In genomic region chr3:32658401-32658800, GRCm38 (mm10) we compare ENCODE assay signal across 14 mouse cellular contexts. TPM values are rescaled to one million over a fixed set of nuclear protein-coding genes. Genes with fewer than 3 reads are reported as not detected.
DNase-seq lines count a peak whose midpoint lies in the region; ATAC-seq and TF ChIP-seq lines count a peak whose summit lies in the region.
"Had no signal": no experiment of that assay in that cellular context is flagged by ENCODE, and none has a peak within 500 bp of the region (broad histone marks: within the 10 kb centered on the region; RNA-seq: fewer than 3 reads in every experiment).

No protein-coding gene starts in this region.

- H3K9ac ChIP-seq in heart, embryonic 16.5 days (ENCODE audit: low read length): peak overlapping the region; percentile 71
- H3K9ac ChIP-seq in heart, postnatal 0 days (replicated peaks; ENCODE audit: low read depth, low read length): no peak overlapping the region
- H3K9ac ChIP-seq in liver, embryonic 11.5 days (ENCODE audit: low read depth, low read length): no peak overlapping the region; the same call in 1 of the 2 replicates
- H3K9ac ChIP-seq: forebrain, embryonic 15.5 days; neural tube, embryonic 13.5 days had no signal

- TF ChIP-seq CTCF in heart, postnatal 0 days (IDR thresholded peaks at IDR 0.05; ENCODE audit: low read depth): no peak
- TF ChIP-seq CTCF in small intestine, adult 2 months (IDR thresholded peaks at IDR 0.05; ENCODE audit: extremely low read depth, insufficient read length, insufficient replicate concordance, low read depth, low read length): no peak

- 0 out of 2 replicates have a peak, but pooled peaks cover 2% of the 10 kb centered on the region for H3K9me3 ChIP-seq in heart, embryonic 16.5 days (replicated peaks; ENCODE audit: control insufficient read depth, low read length)
- no peaks in the 10 kb centered on the region for H3K9me3 ChIP-seq in heart, postnatal 0 days (replicated peaks; ENCODE audit: control insufficient read depth, low read length)
- no peaks in the 10 kb centered on the region for H3K9me3 ChIP-seq in liver, embryonic 11.5 days (ENCODE audit: control insufficient read depth, low read length)
- H3K9me3 ChIP-seq: forebrain, embryonic 15.5 days; limb, embryonic 10.5 days; neural tube, embryonic 13.5 days had no signal

- TF ChIP-seq POLR2A in small intestine, adult 2 months (IDR thresholded peaks at IDR 0.05; ENCODE audit: low read depth, low read length): no peak

- H3K4me2 ChIP-seq in heart, embryonic 16.5 days (ENCODE audit: low read depth, low read length): peak overlapping the region; percentile 74
- H3K4me2 ChIP-seq in heart, postnatal 0 days (ENCODE audit: low read depth, low read length): peak overlapping the region; percentile 53
- peak overlapping the region; percentile 56 for H3K4me2 ChIP-seq in liver, embryonic 11.5 days
- H3K4me2 ChIP-seq: forebrain, embryonic 15.5 days; neural tube, embryonic 13.5 days had no signal

- peaks cover 10% of the 10 kb centered on the region for H3K4me1 ChIP-seq in heart, embryonic 16.5 days (ENCODE audit: control insufficient read depth, insufficient read depth, low read length)
- no peaks in the 10 kb centered on the region for H3K4me1 ChIP-seq in heart, postnatal 0 days (ENCODE audit: control insufficient read depth, insufficient read depth)
- H3K4me1 ChIP-seq in liver, embryonic 11.5 days (replicated peaks; ENCODE audit: control insufficient read depth, insufficient read depth, low read length): peaks cover 3% of the 10 kb centered on the region
- peaks cover 6% of the 10 kb centered on the region for H3K4me1 ChIP-seq in small intestine, adult 2 months (ENCODE audit: control insufficient read depth, insufficient read depth, insufficient read length, low read length)
- H3K4me1 ChIP-seq: forebrain, embryonic 15.5 days; limb, embryonic 10.5 days; neural tube, embryonic 13.5 days had no signal

- H3K4me3 ChIP-seq in heart, embryonic 16.5 days (ENCODE audit: low read length): peak overlapping the region; percentile 54
- peak overlapping the region; percentile 39 for H3K4me3 ChIP-seq in heart, postnatal 0 days (ENCODE audit: low read depth, low read length)
- H3K4me3 ChIP-seq in liver, embryonic 11.5 days (ENCODE audit: low read depth, low read length): no peak overlapping the region; the same call in 1 of the 2 replicates
- H3K4me3 ChIP-seq in small intestine, adult 2 months (ENCODE audit: low read depth, low read length): peak overlapping the region; percentile 48
- H3K4me3 ChIP-seq: forebrain, embryonic 15.5 days; limb, embryonic 10.5 days; neural tube, embryonic 13.5 days had no signal

- DNase-seq in heart, adult 9 months (ENCODE audit: low spot score in 2 of 2): no peak
- no peak for DNase-seq in heart, postnatal 0 days (ENCODE audit: low spot score)
- no peak for DNase-seq in liver, embryonic 11.5 days (ENCODE audit: low spot score)
- no peak for DNase-seq in adrenal gland, postnatal 25 days
- no peak for DNase-seq in Muller cell, postnatal 12 days (ENCODE audit: inconsistent ontology term)
- DNase-seq: cerebellum, adult 9-10 months; gastrocnemius, postnatal 10 days; kidney, adult 11 months; kidney, postnatal 14 days had no signal

- no peak for ATAC-seq in heart, embryonic 16.5 days (replicated peaks; ENCODE audit: extremely low read depth, insufficient read depth, low FRiP score)
- ATAC-seq in heart, postnatal 0 days (ENCODE audit: insufficient read depth, low read depth): no peak
- no peak for ATAC-seq in liver, embryonic 11.5 days (replicated peaks; ENCODE audit: low FRiP score)
- ATAC-seq: forebrain, embryonic 15.5 days had no signal

- H3K36me3 ChIP-seq in heart, embryonic 16.5 days (ENCODE audit: control insufficient read depth, insufficient read depth): no peaks in the 10 kb centered on the region
- H3K36me3 ChIP-seq in heart, postnatal 0 days (replicated peaks; ENCODE audit: control insufficient read depth, insufficient read depth, low read length): no peaks in the 10 kb centered on the region
- no peaks in the 10 kb centered on the region for H3K36me3 ChIP-seq in liver, embryonic 11.5 days (ENCODE audit: control insufficient read depth, insufficient read depth, low read length)
- H3K36me3 ChIP-seq in small intestine, adult 2 months (ENCODE audit: control insufficient read depth, insufficient read depth, low read length): no peaks in the 10 kb centered on the region
- H3K36me3 ChIP-seq: forebrain, embryonic 15.5 days; limb, embryonic 10.5 days; neural tube, embryonic 13.5 days had no signal

- 42% methylated on average over 7 of the region's 7 CpGs for WGBS in heart, embryonic 16.5 days
- WGBS in heart, postnatal 0 days: 30% methylated on average over 7 of the region's 7 CpGs
- 64% methylated on average over 7 of the region's 7 CpGs for WGBS in liver, embryonic 11.5 days
- 29% methylated on average over 7 of the region's 7 CpGs for WGBS in small intestine, adult 2 months

- H3K27me3 ChIP-seq in heart, embryonic 16.5 days (ENCODE audit: control insufficient read depth, insufficient read depth, low read length): no peaks in the 10 kb centered on the region
- H3K27me3 ChIP-seq in heart, postnatal 0 days (ENCODE audit: control insufficient read depth, insufficient read depth, low read length): no peaks in the 10 kb centered on the region
- H3K27me3 ChIP-seq in liver, embryonic 11.5 days (replicated peaks; ENCODE audit: control insufficient read depth, insufficient read depth, low read length): no peaks in the 10 kb centered on the region
- H3K27me3 ChIP-seq in small intestine, adult 2 months (ENCODE audit: control insufficient read depth, insufficient read depth, low read length): no peaks in the 10 kb centered on the region
- H3K27me3 ChIP-seq: forebrain, embryonic 15.5 days; neural tube, embryonic 13.5 days had no signal

- no peak for TF ChIP-seq EP300 in heart, postnatal 0 days (IDR thresholded peaks at IDR 0.05; ENCODE audit: low read depth)

- H3K27ac ChIP-seq in heart, embryonic 16.5 days (ENCODE audit: low read length): no peak overlapping the region
- H3K27ac ChIP-seq in heart, postnatal 0 days (ENCODE audit: low read depth): no peak overlapping the region
- H3K27ac ChIP-seq in liver, embryonic 11.5 days (ENCODE audit: low read depth, low read length): no peak overlapping the region
- H3K27ac ChIP-seq in small intestine, adult 2 months (ENCODE audit: insufficient read depth, low read depth, low read length): no peak overlapping the region
- H3K27ac ChIP-seq: forebrain, embryonic 15.5 days; limb, embryonic 10.5 days; neural tube, embryonic 13.5 days had no signal

RNA-seq across cellular contexts. Expression of gene Gnb4, which starts 42.0 kb away (rescaled TPM):
- polyA plus RNA-seq in heart, embryonic 16.5 days (2015; fragmentation: Nextera tagmentation; extraction: Ambion mirVana): 56.3 and 61.0 TPM in 2 replicates
- 47.9 and 55.4 TPM in 2 replicates for total RNA-seq in heart, postnatal 0 days (2014; rRNA removed; ENCODE audit: low replicate concordance)
- polyA plus RNA-seq in heart, postnatal 0 days (2015; fragmentation: Nextera tagmentation; extraction: Ambion mirVana): 36.8 and 38.6 TPM in 2 replicates
- 24.9 and 27.2 TPM in 2 replicates for polyA plus RNA-seq in liver, embryonic 11.5 days (2014; fragmentation: Nextera tagmentation; extraction: Ambion mirVana)
- polyA plus RNA-seq in small intestine, adult 2 months (2012; rRNA removed): 5.7 and 6.5 TPM in 2 replicates
- total RNA-seq in adrenal gland, postnatal 25 days (2021): 26.8 and 46.7 TPM in 2 replicates

RNA-seq across cellular contexts. Expression of gene Actl6a, which starts 47.7 kb away (rescaled TPM):
- 91.7 and 96.9 TPM in 2 replicates for polyA plus RNA-seq in heart, embryonic 16.5 days (2015; fragmentation: Nextera tagmentation; extraction: Ambion mirVana)
- 54.2 and 68.2 TPM in 2 replicates for total RNA-seq in heart, postnatal 0 days (2014; rRNA removed; ENCODE audit: low replicate concordance)
- 53.2 and 58.0 TPM in 2 replicates for polyA plus RNA-seq in heart, postnatal 0 days (2015; fragmentation: Nextera tagmentation; extraction: Ambion mirVana)
- 195 and 196 TPM in 2 replicates for polyA plus RNA-seq in liver, embryonic 11.5 days (2014; fragmentation: Nextera tagmentation; extraction: Ambion mirVana)
- 5.7 and 8.7 TPM in 2 replicates for polyA plus RNA-seq in small intestine, adult 2 months (2012; rRNA removed)
- total RNA-seq in adrenal gland, postnatal 25 days (2021): 55.6 and 57.1 TPM in 2 replicates
